Mouse (Mus musculus): Measurements from ENCODE around the gene Megf11. TPM values are rescaled to one million over a fixed set of nuclear protein-coding genes. Genes with fewer than 3 reads are reported as not detected.
A peak's percentile ranks its signal among the peaks of the same experiment; 100 is the strongest.

Gene Megf11
- polyA plus RNA-seq, 1 experiment from 2014 or later: 0.99 TPM

GRCm38 (mm10) chr9:64636961-64637360 lies 251.5 kb downstream of the Megf11 start:
- 80% methylated on average over 2 of the region's 2 CpGs for WGBS
- no peak overlapping the region for H3K4me3 ChIP-seq
- no peak overlapping the region for H3K27ac ChIP-seq
- H3K4me1 ChIP-seq: peaks cover 21% of the 10 kb centered on the region
- H3K36me3 ChIP-seq (replicated peaks): no peaks in the 10 kb centered on the region
- H3K9me3 ChIP-seq: no peaks in the 10 kb centered on the region
- peaks cover 62% of the 10 kb centered on the region for H3K27me3 ChIP-seq (ENCODE audit: poor library complexity, severe bottlenecking)
- DNase-seq (ENCODE audit: extremely low spot score, low spot score): no peak

- no peak for DNase-seq (ENCODE audit: extremely low spot score, low spot score)
- 2% methylated on average over 22 of the region's 22 CpGs for WGBS
- Histone ChIP-seq H3K4me3 (peak overlapping the region; percentile 44), H3K9me3 (no peaks in the 10 kb centered on the region), H3K27me3 (ENCODE audit: poor library complexity, severe bottlenecking) (peaks cover 69% of the 10 kb centered on the region), H3K27ac (0 out of 2 replicates have a peak overlapping the region, but pooled peaks have one; percentile 8), H3K4me1 (peaks cover 21% of the 10 kb centered on the region), H3K36me3 (replicated peaks) (no peaks in the 10 kb centered on the region)
These were observed 252.8 kb downstream of the Megf11 start for GRCm38 (mm10) chr9:64638250-64638649.

GRCm38 (mm10) chr9:64639664-64640063 lies 254.2 kb downstream of the Megf11 start:
- Histone ChIP-seq H3K27ac (no peak overlapping the region), H3K36me3 (replicated peaks) (no peaks in the 10 kb centered on the region), H3K27me3 (ENCODE audit: poor library complexity, severe bottlenecking) (peaks cover 69% of the 10 kb centered on the region), H3K4me3 (no peak overlapping the region), H3K4me1 (peaks cover 24% of the 10 kb centered on the region), H3K9me3 (no peaks in the 10 kb centered on the region)
- 14% methylated on average over 5 of the region's 5 CpGs for WGBS
- peak; percentile 20 for DNase-seq (ENCODE audit: extremely low spot score, low spot score)

- Histone ChIP-seq H3K4me3 (no peak overlapping the region), H3K36me3 (replicated peaks) (no peaks in the 10 kb centered on the region), H3K27ac (no peak overlapping the region), H3K9me3 (no peaks in the 10 kb centered on the region), H3K4me1 (peaks cover 13% of the 10 kb centered on the region), H3K27me3 (ENCODE audit: poor library complexity, severe bottlenecking) (peaks cover 29% of the 10 kb centered on the region)
- DNase-seq (ENCODE audit: extremely low spot score, low spot score): no peak
- WGBS: 46% methylated on average over 7 of the region's 7 CpGs
These were observed 258.7 kb downstream of the Megf11 start for GRCm38 (mm10) chr9:64644129-64644528.

GRCm38 (mm10) chr9:64645462-64645861 lies 260.0 kb downstream of the Megf11 start:
- H3K4me1 ChIP-seq: peaks cover 12% of the 10 kb centered on the region
- DNase-seq (ENCODE audit: extremely low spot score, low spot score): no peak
- H3K36me3 ChIP-seq (replicated peaks): no peaks in the 10 kb centered on the region
- no peak overlapping the region for H3K4me3 ChIP-seq
- no peak overlapping the region for H3K27ac ChIP-seq
- H3K9me3 ChIP-seq: no peaks in the 10 kb centered on the region
- peaks cover 16% of the 10 kb centered on the region for H3K27me3 ChIP-seq (ENCODE audit: poor library complexity, severe bottlenecking)
- 91% methylated on average over 3 of the region's 3 CpGs for WGBS

- H3K9me3 ChIP-seq: no peaks in the 10 kb centered on the region
- DNase-seq (ENCODE audit: extremely low spot score, low spot score): no peak
- no peaks in the 10 kb centered on the region for H3K36me3 ChIP-seq (replicated peaks)
- H3K27me3 ChIP-seq (ENCODE audit: poor library complexity, severe bottlenecking): no peaks in the 10 kb centered on the region
- peaks cover 11% of the 10 kb centered on the region for H3K4me1 ChIP-seq
- 71% methylated on average over 9 of the region's 9 CpGs for WGBS
- H3K27ac ChIP-seq: no peak overlapping the region
- H3K4me3 ChIP-seq: no peak overlapping the region
These were observed 264.0 kb downstream of the Megf11 start for GRCm38 (mm10) chr9:64649393-64649792.

GRCm38 (mm10) chr9:64649892-64650291 lies 264.5 kb downstream of the Megf11 start:
- Histone ChIP-seq H3K9me3 (no peaks in the 10 kb centered on the region), H3K27me3 (ENCODE audit: poor library complexity, severe bottlenecking) (no peaks in the 10 kb centered on the region), H3K27ac (no peak overlapping the region), H3K36me3 (replicated peaks) (no peaks in the 10 kb centered on the region), H3K4me1 (peaks cover 8% of the 10 kb centered on the region), H3K4me3 (no peak overlapping the region)
- DNase-seq (ENCODE audit: extremely low spot score, low spot score): no peak
- 36% methylated on average over 2 of the region's 2 CpGs for WGBS

- peaks cover 8% of the 10 kb centered on the region for H3K4me1 ChIP-seq
- H3K4me3 ChIP-seq: no peak overlapping the region
- H3K36me3 ChIP-seq (replicated peaks): no peaks in the 10 kb centered on the region
- H3K27ac ChIP-seq: no peak overlapping the region
- 85% methylated on average over 1 of the region's 1 CpGs for WGBS
- DNase-seq (ENCODE audit: extremely low spot score, low spot score): no peak
- H3K27me3 ChIP-seq (ENCODE audit: poor library complexity, severe bottlenecking): no peaks in the 10 kb centered on the region
- no peaks in the 10 kb centered on the region for H3K9me3 ChIP-seq
These were observed 265.8 kb downstream of the Megf11 start for GRCm38 (mm10) chr9:64651181-64651580.

GRCm38 (mm10) chr9:64651689-64652088 lies 266.3 kb downstream of the Megf11 start:
- Histone ChIP-seq H3K27ac (no peak overlapping the region), H3K4me3 (no peak overlapping the region), H3K9me3 (no peaks in the 10 kb centered on the region), H3K4me1 (peaks cover 8% of the 10 kb centered on the region), H3K36me3 (replicated peaks) (no peaks in the 10 kb centered on the region), H3K27me3 (ENCODE audit: poor library complexity, severe bottlenecking) (no peaks in the 10 kb centered on the region)
- DNase-seq (ENCODE audit: extremely low spot score, low spot score): no peak
- 70% methylated on average over 4 of the region's 4 CpGs for WGBS

GRCm38 (mm10) chr9:64652138-64652537 lies 266.7 kb downstream of the Megf11 start:
- Histone ChIP-seq H3K4me1 (peaks cover 8% of the 10 kb centered on the region), H3K27ac (no peak overlapping the region), H3K36me3 (replicated peaks) (no peaks in the 10 kb centered on the region), H3K9me3 (no peaks in the 10 kb centered on the region), H3K4me3 (no peak overlapping the region), H3K27me3 (ENCODE audit: poor library complexity, severe bottlenecking) (no peaks in the 10 kb centered on the region)
- 62% methylated on average over 2 of the region's 2 CpGs for WGBS
- no peak for DNase-seq (ENCODE audit: extremely low spot score, low spot score)

GRCm38 (mm10) chr9:64652841-64653361 lies 267.5 kb downstream of the Megf11 start:
- WGBS: 82% methylated on average over 10 of the region's 10 CpGs
- Histone ChIP-seq H3K4me1 (peaks cover 8% of the 10 kb centered on the region), H3K27ac (no peak overlapping the region), H3K27me3 (ENCODE audit: poor library complexity, severe bottlenecking) (no peaks in the 10 kb centered on the region), H3K4me3 (no peak overlapping the region), H3K9me3 (no peaks in the 10 kb centered on the region), H3K36me3 (replicated peaks) (no peaks in the 10 kb centered on the region)
- no peak for DNase-seq (ENCODE audit: extremely low spot score, low spot score)

GRCm38 (mm10) chr9:64654723-64655122 lies 269.3 kb downstream of the Megf11 start:
- 91% methylated on average over 10 of the region's 10 CpGs for WGBS
- Histone ChIP-seq H3K4me3 (no peak overlapping the region), H3K9me3 (no peaks in the 10 kb centered on the region), H3K36me3 (replicated peaks) (no peaks in the 10 kb centered on the region), H3K4me1 (peaks cover 16% of the 10 kb centered on the region), H3K27ac (no peak overlapping the region), H3K27me3 (ENCODE audit: poor library complexity, severe bottlenecking) (0 out of 2 replicates have a peak, but pooled peaks cover 5% of the 10 kb centered on the region)
- DNase-seq (ENCODE audit: extremely low spot score, low spot score): no peak

GRCm38 (mm10) chr9:64656613-64657012 lies 271.2 kb downstream of the Megf11 start:
- no peaks in the 10 kb centered on the region for H3K36me3 ChIP-seq (replicated peaks)
- WGBS: 86% methylated on average over 5 of the region's 5 CpGs
- DNase-seq (ENCODE audit: extremely low spot score, low spot score): no peak
- H3K4me1 ChIP-seq: peaks cover 20% of the 10 kb centered on the region
- 0 out of 2 replicates have a peak, but pooled peaks cover 8% of the 10 kb centered on the region for H3K27me3 ChIP-seq (ENCODE audit: poor library complexity, severe bottlenecking)
- no peaks in the 10 kb centered on the region for H3K9me3 ChIP-seq
- no peak overlapping the region for H3K27ac ChIP-seq
- no peak overlapping the region for H3K4me3 ChIP-seq

GRCm38 (mm10) chr9:64660222-64660621 lies 274.8 kb downstream of the Megf11 start:
- no peak overlapping the region for H3K4me3 ChIP-seq
- no peaks in the 10 kb centered on the region for H3K36me3 ChIP-seq (replicated peaks)
- H3K9me3 ChIP-seq: no peaks in the 10 kb centered on the region
- peaks cover 28% of the 10 kb centered on the region; the same call in 1 of the 2 replicates for H3K27me3 ChIP-seq (ENCODE audit: poor library complexity, severe bottlenecking)
- peaks cover 38% of the 10 kb centered on the region for H3K4me1 ChIP-seq
- WGBS: 82% methylated on average over 7 of the region's 7 CpGs
- H3K27ac ChIP-seq: no peak overlapping the region
- DNase-seq (ENCODE audit: extremely low spot score, low spot score): no peak
